Mouse (Mus musculus) liver, embryonic 11.5 days (tissue): Measurements from ENCODE around the gene Tprgl. TPM values are rescaled to one million over a fixed set of nuclear protein-coding genes. Genes with fewer than 3 reads are reported as not detected.
A peak's percentile ranks its signal among the peaks of the same experiment; 100 is the strongest.

Experiments
- ATAC-seq: fragments of 200-750 bp; cut with Nextera tagmentation; replicated peaks from 2 replicates; pipeline ENCODE4 v1.8.0; 2017; ENCODE audit warnings: moderate number of reproducible peaks, mild to moderate bottlenecking, moderate TSS enrichment, moderate library complexity; ENCODE audit not compliant: low FRiP score
- DNase-seq: peaks from one replicate; pipeline ENCODE4 v3.0.0-alpha.2; 2017; ENCODE audit warnings: low spot score
- H3K27ac ChIP-seq: fragments of 300-500 bp; sonication (generic); 2 replicates; pipeline ENCODE4 v1.5.1; 2014; ENCODE audit warnings: mild to moderate bottlenecking, low read depth, low read length, control low read depth
- H3K27me3 ChIP-seq: fragments of 300-500 bp; sonication (generic); replicated peaks from 2 replicates; pipeline ENCODE4 v1.6.1; 2014; ENCODE audit warnings: low read length, mixed read lengths; ENCODE audit not compliant: control insufficient read depth, insufficient read depth
- H3K36me3 ChIP-seq: fragments of 300-500 bp; sonication (generic); 2 replicates; pipeline ENCODE4 v1.6.1; 2014; ENCODE audit warnings: mild to moderate bottlenecking, low read length, moderate library complexity, mixed read lengths; ENCODE audit not compliant: control insufficient read depth, insufficient read depth
- H3K4me1 ChIP-seq: fragments of 300-500 bp; sonication (generic); replicated peaks from 2 replicates; pipeline ENCODE4 v1.6.1; 2014; ENCODE audit warnings: low read length, mixed read lengths; ENCODE audit not compliant: control insufficient read depth, insufficient read depth
- H3K4me2 ChIP-seq: fragments of 300-500 bp; sonication (generic); 2 replicates; pipeline ENCODE4 v1.6.1; 2014; ENCODE audit warnings: mild to moderate bottlenecking, control low read depth, moderate library complexity
- H3K4me3 ChIP-seq: fragments of 300-500 bp; sonication (generic); 2 replicates; pipeline ENCODE4 v1.5.1; 2014; ENCODE audit warnings: low read depth, low read length, control low read depth
- H3K9ac ChIP-seq: fragments of 300-500 bp; sonication (generic); 2 replicates; pipeline ENCODE4 v1.6.1; 2014; ENCODE audit warnings: low read depth, low read length, control low read depth
- H3K9me3 ChIP-seq: fragments of 300-500 bp; sonication (generic); 2 replicates; pipeline ENCODE4 v1.6.1; 2016; ENCODE audit warnings: low read length, inconsistent platforms, mixed read lengths; ENCODE audit not compliant: control insufficient read depth
- WGBS: fragments of 180-500 bp; shearing (Covaris S2); extraction: QIAGEN DNeasy Blood & Tissue Kit; methylation state at CpG from one replicate; pipeline ENCODE4 v1.1.7; 2014; 5-methylcytosine and 5-hydroxymethylcytosine counted together
- polyA plus RNA-seq: library from polyadenylated mRNA; unstranded; fragments of >200 nt; fragmentation: Nextera tagmentation; extraction: Ambion mirVana; gene quantifications from 2 replicates; pipeline ENCODE4 v1.2.1, GENCODE M21; 2014

Gene Tprgl
- polyA plus RNA-seq, 1 experiment from 2014 or later: 133 TPM

- ATAC-seq (no peak), DNase-seq (no peak)
- Histone ChIP-seq H3K27me3 (no peaks in the 10 kb centered on the region), H3K36me3 (peaks cover 51% of the 10 kb centered on the region), H3K27ac (no peak overlapping the region), H3K4me1 (peaks cover under 1% of the 10 kb centered on the region), H3K4me2 (no peak overlapping the region), H3K9ac (no peak overlapping the region), H3K4me3 (no peak overlapping the region), H3K9me3 (no peaks in the 10 kb centered on the region)
- 77% methylated on average over 11 of the region's 11 CpGs for WGBS
These were observed 6.4 kb downstream of the Tprgl start for GRCm38 (mm10) chr4:154154104-154154503.

DNA sequence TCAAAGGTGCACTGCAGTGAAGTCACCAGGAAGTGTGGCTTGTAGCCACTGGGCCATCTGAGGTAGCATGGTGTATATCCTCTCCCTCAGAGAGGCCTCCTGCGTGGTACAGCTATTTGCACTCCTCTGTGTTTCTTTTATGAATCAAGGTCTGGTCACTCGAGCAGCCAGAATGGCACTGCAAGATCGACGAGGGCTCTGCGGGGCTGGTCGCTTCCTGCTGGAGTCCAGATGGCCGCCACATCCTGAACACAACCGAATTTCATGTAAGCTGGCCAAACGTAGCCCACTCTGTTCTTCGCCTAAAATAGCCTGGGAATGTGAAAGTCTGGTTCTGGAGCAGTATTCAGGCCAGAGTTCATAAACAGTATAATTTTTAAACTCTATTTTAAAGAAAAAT, 14.1 kb downstream of the Tprgl start:
- 81% methylated on average over 10 of the region's 10 CpGs for WGBS

GRCm38 (mm10) chr4:154144712-154145111, 15.8 kb downstream of the Tprgl start:
- H3K4me2 ChIP-seq: no peak overlapping the region
- WGBS: 84% methylated on average over 3 of the region's 3 CpGs
- H3K9ac ChIP-seq: no peak overlapping the region

More for the DNA sequence above, 14.1 kb downstream of the Tprgl start:
- Histone ChIP-seq H3K4me2 (no peak overlapping the region), H3K27me3 (peaks cover 6% of the 10 kb centered on the region), H3K36me3 (peaks cover 9% of the 10 kb centered on the region; the same call in 1 of the 2 replicates), H3K27ac (no peak overlapping the region), H3K4me3 (no peak overlapping the region), H3K9me3 (no peaks in the 10 kb centered on the region), H3K9ac (no peak overlapping the region), H3K4me1 (peaks cover 8% of the 10 kb centered on the region)
- no peak for ATAC-seq
- DNase-seq: no peak

DNA sequence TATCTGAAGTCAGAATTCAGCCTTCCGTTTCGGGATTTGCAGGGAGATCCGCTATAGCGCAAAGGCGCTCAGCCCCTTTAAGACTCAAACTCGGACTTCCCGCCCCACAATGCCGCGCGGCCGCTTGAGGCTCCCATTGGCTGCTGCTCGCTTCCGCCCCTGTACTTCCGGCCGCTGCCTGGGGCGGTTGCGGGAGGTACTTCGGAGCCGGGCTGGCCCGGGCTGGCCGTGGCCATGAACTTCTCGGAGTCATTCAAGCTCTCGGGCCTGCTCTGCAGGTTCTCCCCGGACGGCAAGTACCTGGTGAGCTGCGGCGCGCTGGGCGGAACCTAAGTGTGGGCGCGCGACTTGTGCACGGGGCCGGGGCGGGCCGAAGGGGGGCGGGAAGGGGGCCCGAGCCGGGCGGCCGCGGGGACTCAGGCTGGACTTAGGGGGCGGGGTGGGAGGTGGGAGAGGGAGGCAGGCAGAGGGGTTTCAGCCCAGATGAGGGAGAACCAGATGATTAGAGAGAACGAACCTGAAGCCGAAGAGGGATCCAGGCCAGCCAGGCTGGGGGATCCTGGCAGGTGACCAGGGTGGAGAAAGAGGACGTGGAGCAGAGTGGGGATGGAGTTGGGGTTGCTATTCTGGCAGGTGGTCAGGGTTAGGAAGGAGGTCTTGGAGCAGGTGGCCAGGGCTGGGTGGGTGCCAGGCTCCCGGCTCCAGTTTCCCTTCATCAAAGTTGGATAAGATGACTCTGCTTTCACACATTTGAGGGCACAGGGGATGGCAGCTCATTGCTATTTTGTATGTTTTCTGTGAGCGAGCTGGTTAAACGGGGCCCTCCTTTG, 18.0 kb downstream of the Tprgl start, which contains the start of gene Wrap73:
Gene Wrap73 (plus strand): TSS at position 162 of the 830 bp plus-strand sequence.
- peak; percentile 87 for DNase-seq
- Histone ChIP-seq H3K4me3 (peak within 1 kb of the TSS; percentile 90), H3K9ac (peak within 1 kb of the TSS; percentile 90), H3K27me3 (peaks cover 45% of the 10 kb centered on the region), H3K36me3 (no peaks in the 10 kb centered on the region), H3K4me2 (peak within 1 kb of the TSS; percentile 93), H3K9me3 (no peaks in the 10 kb centered on the region), H3K4me1 (peaks cover 12% of the 10 kb centered on the region), H3K27ac (peak within 1 kb of the TSS; percentile 34; the same call in 1 of the 2 replicates)
- WGBS: 2% methylated on average over 49 of the region's 49 CpGs
- ATAC-seq: peak; percentile 94

More at GRCm38 (mm10) chr4:154144712-154145111, 15.8 kb downstream of the Tprgl start:
- DNase-seq: no peak
- Histone ChIP-seq H3K27me3 (peaks cover 23% of the 10 kb centered on the region), H3K27ac (no peak overlapping the region), H3K9me3 (no peaks in the 10 kb centered on the region), H3K4me1 (peaks cover 12% of the 10 kb centered on the region), H3K4me3 (no peak overlapping the region), H3K36me3 (peaks cover 4% of the 10 kb centered on the region; the same call in 1 of the 2 replicates)
- no peak for ATAC-seq

GRCm38 (mm10) chr4:154141009-154141867, 19.2 kb downstream of the Tprgl start:
- peak overlapping the region; percentile 90 for H3K4me3 ChIP-seq
- WGBS: 3% methylated on average over 42 of the region's 42 CpGs
- H3K27ac ChIP-seq: no peak overlapping the region
- H3K36me3 ChIP-seq: no peaks in the 10 kb centered on the region
- peaks cover 12% of the 10 kb centered on the region for H3K4me1 ChIP-seq
- peaks cover 56% of the 10 kb centered on the region for H3K27me3 ChIP-seq
- ATAC-seq (no peak), DNase-seq (no peak)
- H3K9ac ChIP-seq: no peak overlapping the region
- H3K4me2 ChIP-seq: peak overlapping the region; percentile 49
- H3K9me3 ChIP-seq: no peaks in the 10 kb centered on the region

- peaks cover 60% of the 10 kb centered on the region for H3K27me3 ChIP-seq
- H3K9me3 ChIP-seq: no peaks in the 10 kb centered on the region
- no peak overlapping the region for H3K9ac ChIP-seq
- 4% methylated on average over 46 of the region's 46 CpGs for WGBS
- no peaks in the 10 kb centered on the region for H3K36me3 ChIP-seq
- DNase-seq (peak; percentile 42), ATAC-seq (no peak)
- no peak overlapping the region for H3K27ac ChIP-seq
- H3K4me1 ChIP-seq: peaks cover 12% of the 10 kb centered on the region
- H3K4me2 ChIP-seq: peak overlapping the region; percentile 71
- peak overlapping the region; percentile 90 for H3K4me3 ChIP-seq
These were observed 20.1 kb downstream of the Tprgl start for GRCm38 (mm10) chr4:154140213-154141008.

DNA sequence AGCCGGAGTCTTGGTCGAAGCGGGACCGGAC, 20.5 kb downstream of the Tprgl start, which contains the start of gene Trp73:
Gene Trp73 (minus strand): TSS at position 27 of the 31 bp plus-strand sequence.
- H3K4me3 ChIP-seq: peak within 1 kb of the TSS; percentile 90
- peak within 1 kb of the TSS; percentile 71 for H3K4me2 ChIP-seq
- H3K9ac ChIP-seq: peak within 1 kb of the TSS; percentile 16; the same call in 1 of the 2 replicates
- DNase-seq (no peak), ATAC-seq (no peak)
- no peaks in the 10 kb centered on the region for H3K9me3 ChIP-seq
- peaks cover 12% of the 10 kb centered on the region for H3K4me1 ChIP-seq
- no peaks in the 10 kb centered on the region for H3K36me3 ChIP-seq
- peaks cover 64% of the 10 kb centered on the region for H3K27me3 ChIP-seq
- WGBS: 4% methylated on average over 4 of the region's 4 CpGs
- H3K27ac ChIP-seq: no peak within 1 kb of the TSS

GRCm38 (mm10) chr4:154139671-154140181, 20.7 kb downstream of the Tprgl start:
- Histone ChIP-seq H3K9me3 (no peaks in the 10 kb centered on the region), H3K27me3 (peaks cover 65% of the 10 kb centered on the region), H3K4me3 (peak overlapping the region; percentile 90), H3K4me2 (peak overlapping the region; percentile 71), H3K27ac (no peak overlapping the region), H3K36me3 (no peaks in the 10 kb centered on the region), H3K9ac (peak overlapping the region; percentile 16; the same call in 1 of the 2 replicates), H3K4me1 (peaks cover 12% of the 10 kb centered on the region)
- ATAC-seq (no peak), DNase-seq (peak; percentile 53)
- WGBS: under 1% methylated on average over 53 of the region's 59 CpGs
